Mouse (Mus musculus) ovary, postnatal 10 days (tissue): ENCODE results near the gene Slc36a2.

ENCODE experiments used
- DNase-seq: peaks from one replicate; pipeline ENCODE4 v3.0.0; 2022; ENCODE audit warnings: low spot score

Slc36a2 gene

GRCm38 (mm10) chr11:55184733-55185291 is at the start of gene Slc36a2:
Slc36a2 (minus strand) TSS chr11:55185077.
- DNase-seq, result no peak

GRCm38 (mm10) chr11:55234288-55234687 is 49.4 kb upstream of the Slc36a2 start:
- no peak for DNase-seq

GRCm38 (mm10) chr11:55231034-55231433 is 46.2 kb upstream of the Slc36a2 start:
- DNase-seq, result no peak

- DNase-seq, result no peak
These were observed 36.4 kb upstream of the Slc36a2 start for GRCm38 (mm10) chr11:55221306-55221705.

- DNase-seq, result no peak
These were observed 33.6 kb upstream of the Slc36a2 start for GRCm38 (mm10) chr11:55218473-55218872.

- no peak for DNase-seq
These were observed 33.0 kb upstream of the Slc36a2 start for GRCm38 (mm10) chr11:55217880-55218279.

- no peak for DNase-seq
These were observed 32.5 kb upstream of the Slc36a2 start for GRCm38 (mm10) chr11:55217418-55217817.

- no peak for DNase-seq
These were observed 32.0 kb upstream of the Slc36a2 start for GRCm38 (mm10) chr11:55216830-55217229.

GRCm38 (mm10) chr11:55216061-55216460 is 31.2 kb upstream of the Slc36a2 start:
- no peak for DNase-seq

GRCm38 (mm10) chr11:55214978-55215377 is 30.1 kb upstream of the Slc36a2 start:
- DNase-seq, result no peak

GRCm38 (mm10) chr11:55214161-55214560 is 29.3 kb upstream of the Slc36a2 start:
- DNase-seq, result no peak

- no peak for DNase-seq
These were observed 28.6 kb upstream of the Slc36a2 start for GRCm38 (mm10) chr11:55213518-55213917.

- no peak for DNase-seq
These were observed 24.9 kb upstream of the Slc36a2 start for GRCm38 (mm10) chr11:55209626-55210353.

- no peak for DNase-seq
These were observed 24.2 kb upstream of the Slc36a2 start for GRCm38 (mm10) chr11:55209032-55209431.

- DNase-seq, result no peak
These were observed 23.3 kb upstream of the Slc36a2 start for GRCm38 (mm10) chr11:55208001-55208690.

- no peak for DNase-seq
These were observed 19.7 kb upstream of the Slc36a2 start for GRCm38 (mm10) chr11:55204602-55205001.

- peak; percentile 94 for DNase-seq
These were observed 19.3 kb upstream of the Slc36a2 start, which contains the start of gene Slc36a1 for GRCm38 (mm10) chr11:55204159-55204596. Slc36a1 (plus strand) TSS chr11:55204350.

GRCm38 (mm10) chr11:55197740-55198510 is 13.0 kb upstream of the Slc36a2 start:
- no peak for DNase-seq

GRCm38 (mm10) chr11:55197086-55197485 is 12.2 kb upstream of the Slc36a2 start:
- DNase-seq, result no peak

- no peak for DNase-seq
These were observed 5.3 kb upstream of the Slc36a2 start for GRCm38 (mm10) chr11:55190216-55190615.

- DNase-seq, result no peak
These were observed 2.9 kb upstream of the Slc36a2 start for GRCm38 (mm10) chr11:55187777-55188176.

GRCm38 (mm10) chr11:55187292-55187691 is 2.4 kb upstream of the Slc36a2 start:
- DNase-seq, result no peak
